Mouse (Mus musculus) retina, postnatal 1 day (tissue): ENCODE measurements around the gene Tspan15.

Experiments
- DNase-seq: peaks from one replicate; pipeline ENCODE4 v3.0.0-alpha.2; 2012

The Tspan15 gene

GRCm38 (mm10) chr10:62186882-62187281, 44.2 kb downstream of the Tspan15 start:
- DNase-seq: peak; percentile 78

GRCm38 (mm10) chr10:62183053-62183452, 48.0 kb downstream of the Tspan15 start:
- DNase-seq: peak; percentile 96

GRCm38 (mm10) chr10:62182471-62183014, 48.5 kb downstream of the Tspan15 start:
- DNase-seq: no peak

GRCm38 (mm10) chr10:62181701-62182100, 49.4 kb downstream of the Tspan15 start:
- DNase-seq: peak; percentile 58

- no peak for DNase-seq
Measured at GRCm38 (mm10) chr10:62179944-62180343, 51.1 kb downstream of the Tspan15 start.

- peak; percentile 77 for DNase-seq
Measured at GRCm38 (mm10) chr10:62174533-62175313, 56.3 kb downstream of the Tspan15 start.

- DNase-seq: peak; percentile 51
Measured at GRCm38 (mm10) chr10:62173941-62174448, 57.1 kb downstream of the Tspan15 start.

GRCm38 (mm10) chr10:62172841-62173553, 58.1 kb downstream of the Tspan15 start:
- DNase-seq: peak; percentile 52

- no peak for DNase-seq
Measured at GRCm38 (mm10) chr10:62162410-62162809, 68.6 kb downstream of the Tspan15 start.

GRCm38 (mm10) chr10:62149929-62150328, 81.1 kb downstream of the Tspan15 start:
- no peak for DNase-seq

- DNase-seq: no peak
Measured at GRCm38 (mm10) chr10:62147466-62148248, 83.4 kb downstream of the Tspan15 start.

- no peak for DNase-seq
Measured at GRCm38 (mm10) chr10:62145957-62146356, 85.1 kb downstream of the Tspan15 start.

- DNase-seq: no peak
Measured at GRCm38 (mm10) chr10:62143820-62144219, 87.2 kb downstream of the Tspan15 start, which contains the start of gene Fam241b. Fam241b (minus strand) TSS chr10:62143920.

- peak; percentile 40 for DNase-seq
Measured at GRCm38 (mm10) chr10:62138040-62138439, 93.0 kb downstream of the Tspan15 start.

GRCm38 (mm10) chr10:62137150-62137549, 93.9 kb downstream of the Tspan15 start:
- DNase-seq: no peak

- no peak for DNase-seq
Measured at GRCm38 (mm10) chr10:62135696-62136470, 95.2 kb downstream of the Tspan15 start.
